Mouse (Mus musculus) cerebellum, adult 8-10 months (tissue): ENCODE data around the gene Lpar5.
"Not testable (repeated sequence)": the region's sequence is repeated elsewhere in the genome, so short reads cannot be mapped to it uniquely, and the experiment has no call there.

Experiments
- DNase-seq: peaks from one replicate; pipeline ENCODE4 v3.0.0; 2022

Lpar5 gene

GRCm38 (mm10) chr6:125067571-125067995 is at the start of gene Lpar5:
Lpar5 (plus strand) TSS chr6:125067920.
- DNase-seq = no peak

GRCm38 (mm10) chr6:125030532-125030931 is 37.2 kb upstream of the Lpar5 start:
- peak; percentile 36 for DNase-seq

DNA sequence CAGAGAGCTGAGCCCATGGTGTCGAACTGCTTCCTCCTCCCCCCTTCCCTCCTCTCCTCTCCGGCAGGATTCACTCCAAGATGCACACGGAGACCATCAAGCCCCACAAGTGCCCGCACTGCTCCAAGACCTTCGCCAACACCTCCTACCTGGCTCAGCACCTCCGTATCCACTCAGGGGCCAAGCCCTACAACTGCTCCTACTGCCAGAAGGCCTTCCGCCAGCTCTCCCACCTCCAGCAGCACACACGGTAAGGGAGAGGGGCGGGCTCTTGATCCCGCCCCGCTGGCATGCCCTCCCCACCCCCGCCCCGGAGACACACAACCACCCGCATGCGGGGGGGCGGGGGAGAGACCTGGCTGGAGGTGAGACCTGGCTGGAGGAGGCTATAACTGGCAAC is 36.1 kb upstream of the Lpar5 start:
- no peak for DNase-seq

DNA sequence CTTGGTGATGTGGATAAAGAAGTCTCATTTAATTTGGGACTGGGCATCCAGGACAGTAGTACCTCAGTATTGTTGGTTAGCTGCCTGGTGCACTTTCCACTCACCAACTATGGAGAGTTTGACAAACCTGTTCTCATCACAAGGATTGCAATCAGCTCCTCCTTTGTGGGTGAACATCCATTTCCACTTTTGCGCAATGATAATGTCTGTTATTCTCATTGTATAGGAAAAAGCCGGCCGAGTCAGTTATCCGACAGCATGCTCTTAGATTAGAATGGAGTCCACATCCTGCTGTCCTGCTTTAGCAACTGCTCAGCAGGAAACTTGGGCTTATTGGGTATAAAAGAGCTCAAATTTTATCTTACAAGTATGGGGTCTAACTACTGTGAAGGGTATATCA is 29.1 kb upstream of the Lpar5 start:
- no peak for DNase-seq

GRCm38 (mm10) chr6:125039131-125039530 is 28.6 kb upstream of the Lpar5 start:
- no peak for DNase-seq

DNA sequence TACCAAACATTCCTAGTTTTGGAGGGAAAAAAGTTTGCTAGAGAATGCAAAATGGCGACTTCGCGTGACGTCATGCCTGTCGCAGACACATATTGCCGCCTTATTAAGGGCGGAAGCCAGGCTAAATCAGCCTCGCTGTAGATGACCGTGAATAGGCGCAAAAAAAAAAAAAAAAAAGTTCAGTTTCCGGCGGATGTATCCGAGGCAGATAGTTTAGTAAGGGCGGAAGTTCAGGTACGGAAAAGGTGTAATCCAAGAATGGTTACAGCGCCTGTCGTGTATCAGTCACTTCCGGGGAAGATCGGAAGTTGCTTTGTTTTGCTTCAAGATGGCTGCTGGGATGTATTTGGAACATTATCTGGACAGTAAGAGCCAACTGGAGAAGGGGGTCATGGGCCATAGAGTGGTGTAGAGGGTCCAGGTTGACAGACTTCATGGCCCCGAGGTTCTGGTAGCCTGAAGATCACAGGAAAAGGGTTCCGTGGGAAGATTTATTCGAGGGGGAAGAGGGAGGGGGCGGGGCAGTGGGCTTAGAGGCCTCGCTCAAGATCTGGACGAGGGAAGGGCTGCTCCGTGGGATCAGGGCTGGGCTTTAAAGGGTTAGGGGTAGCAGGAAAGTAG is 28.1 kb upstream of the Lpar5 start, which contains the start of gene Ing4:
Gene Ing4, plus strand, starts transcription at position 228 of the 621 bp plus-strand sequence.
- DNase-seq = peak; percentile 84

DNA sequence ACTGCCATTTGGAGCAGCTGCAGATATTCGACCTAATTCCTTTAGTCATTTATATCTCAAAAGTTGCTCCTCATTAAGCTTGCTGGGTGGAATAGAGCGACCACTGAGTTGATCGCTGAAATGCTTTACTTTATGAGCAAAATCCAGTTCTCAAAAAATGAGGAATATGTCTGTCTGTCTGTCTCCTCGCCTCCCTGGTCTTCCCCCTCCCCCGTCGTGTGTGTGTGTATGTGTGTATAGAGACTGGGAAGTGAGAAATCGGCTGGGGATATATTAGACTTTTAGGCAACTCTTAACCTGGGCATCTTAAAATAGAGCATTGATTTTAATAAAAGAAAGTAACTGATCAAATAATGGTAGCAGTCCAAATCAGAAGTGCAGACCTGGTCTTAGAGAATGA is 27.5 kb upstream of the Lpar5 start:
- DNase-seq = no peak

- no peak for DNase-seq
Observed at GRCm38 (mm10) chr6:125041047-125041446, 26.7 kb upstream of the Lpar5 start.

- DNase-seq = no peak
Observed at GRCm38 (mm10) chr6:125042081-125042480, 25.6 kb upstream of the Lpar5 start.

DNA sequence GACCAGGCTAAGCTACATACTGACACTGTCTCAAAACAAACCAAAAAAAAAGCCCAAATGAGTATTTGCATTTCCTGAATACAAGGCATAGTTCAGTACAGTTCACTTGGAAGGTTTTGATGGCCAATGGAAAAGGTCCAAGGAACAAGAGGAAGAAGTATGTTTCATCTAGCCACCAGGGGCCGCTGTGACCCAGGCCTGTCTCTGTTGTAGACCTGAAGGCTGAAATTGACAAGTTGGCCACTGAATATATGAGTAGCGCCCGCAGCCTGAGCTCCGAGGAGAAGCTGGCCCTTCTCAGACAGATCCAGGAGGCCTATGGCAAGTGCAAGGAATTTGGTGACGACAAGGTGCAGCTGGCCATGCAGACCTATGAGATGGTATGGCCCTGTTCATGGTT is 21.0 kb upstream of the Lpar5 start:
- peak; percentile 85 for DNase-seq

- no peak for DNase-seq
Observed at GRCm38 (mm10) chr6:125049678-125050077, 18.0 kb upstream of the Lpar5 start, which contains the start of gene Acrbp. Acrbp (plus strand) TSS chr6:125049689.

GRCm38 (mm10) chr6:125051237-125051636 is 16.5 kb upstream of the Lpar5 start:
- DNase-seq = no peak

DNA sequence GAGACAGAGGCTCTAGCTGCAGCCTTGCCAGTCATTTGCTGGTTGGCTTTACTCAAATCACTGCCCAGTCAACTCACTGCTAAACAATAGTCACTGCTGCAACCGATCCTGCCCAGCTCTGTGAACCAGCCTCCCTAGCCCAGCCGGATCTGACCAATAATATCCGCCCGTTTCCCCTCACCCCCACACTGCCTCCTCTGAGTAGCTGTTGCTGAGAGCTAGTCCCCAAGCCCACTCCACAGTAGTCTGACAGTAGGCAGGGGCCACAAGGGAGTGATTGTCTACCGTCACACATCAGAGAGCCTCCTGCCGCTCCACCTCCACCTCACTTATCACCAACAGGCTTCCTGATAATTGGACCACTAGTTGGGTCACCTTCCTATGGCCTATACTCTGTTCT is 6.2 kb upstream of the Lpar5 start:
- no peak for DNase-seq

DNA sequence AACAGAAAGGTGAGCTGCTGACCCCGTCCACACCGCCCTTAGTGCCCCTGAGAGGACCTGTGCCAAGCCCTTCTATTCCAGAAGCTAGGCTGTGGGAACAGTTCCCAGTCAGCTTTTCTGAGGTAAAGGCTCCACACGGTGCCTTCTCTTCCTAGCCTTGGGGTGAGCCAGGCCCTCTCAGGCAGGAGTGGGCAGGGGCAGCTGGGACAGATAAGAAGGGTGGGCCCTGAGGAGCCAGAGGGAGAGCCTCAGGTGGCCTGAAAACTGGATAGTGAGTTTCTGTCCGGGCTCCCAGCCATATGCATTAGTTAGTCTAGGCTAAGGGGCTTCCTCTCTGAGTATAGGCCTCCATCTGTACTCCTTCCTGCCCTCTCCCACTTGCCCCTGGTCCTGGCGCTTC is 5.2 kb upstream of the Lpar5 start:
- DNase-seq = no peak

- DNase-seq = no peak
Observed at GRCm38 (mm10) chr6:125063906-125064305, 3.8 kb upstream of the Lpar5 start.

DNA sequence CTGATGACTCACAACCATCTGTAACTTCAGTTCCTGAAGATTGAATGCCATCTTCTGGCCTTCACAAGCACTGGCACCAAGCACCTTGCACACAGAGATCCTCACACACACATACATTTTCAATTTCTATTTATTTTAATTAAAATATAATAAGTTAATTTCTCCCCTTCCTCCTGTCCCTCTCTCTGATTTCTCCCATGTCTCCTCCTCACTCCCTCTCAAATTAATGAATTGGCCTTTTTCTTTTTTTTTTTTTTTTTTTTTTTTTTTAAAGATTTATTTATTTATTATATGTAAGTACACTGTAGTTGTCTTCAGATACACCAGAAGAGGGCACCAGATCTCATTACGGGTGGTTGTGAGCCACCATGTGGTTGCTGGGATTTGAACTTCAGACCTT is 2.5 kb upstream of the Lpar5 start:
- DNase-seq = not testable (repeated sequence)

DNA sequence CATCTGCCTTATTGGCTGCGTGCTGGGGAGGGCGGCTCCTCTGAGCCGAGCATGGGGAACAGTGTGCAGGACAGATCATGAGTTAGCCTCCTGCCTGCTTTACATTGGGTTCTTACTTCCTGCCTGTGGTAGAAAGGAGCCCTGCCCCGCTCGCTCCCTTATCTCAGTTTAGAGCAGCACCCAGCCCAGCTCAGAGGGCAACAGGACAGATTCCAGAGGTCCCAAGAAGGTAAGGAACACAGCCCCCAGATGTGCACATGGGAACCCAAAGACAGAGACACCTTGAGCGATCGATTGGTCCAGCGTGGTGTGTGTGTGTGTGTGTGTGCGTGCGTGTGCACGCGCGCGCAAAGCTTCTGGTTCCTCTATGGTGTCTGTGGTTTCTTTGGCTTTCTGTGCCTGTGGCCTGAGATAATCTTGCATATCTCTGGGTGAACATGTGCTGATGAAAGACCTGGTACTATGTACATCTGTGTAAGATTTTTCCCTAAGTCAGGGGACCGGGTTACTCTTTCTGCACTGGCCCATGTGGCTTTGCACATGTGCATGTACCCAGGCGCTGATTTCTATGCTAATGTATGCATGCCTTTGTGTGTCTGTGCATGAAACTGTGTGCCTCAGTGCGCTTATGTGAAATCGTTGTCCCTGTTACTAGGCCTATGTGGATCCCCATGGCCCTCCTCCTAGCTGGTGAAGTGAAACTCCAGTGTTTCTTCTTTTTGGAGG is 3.6 kb downstream of the Lpar5 start:
- DNase-seq = no peak

GRCm38 (mm10) chr6:125071896-125072279 is 4.2 kb downstream of the Lpar5 start:
- DNase-seq = peak; percentile 84

DNA sequence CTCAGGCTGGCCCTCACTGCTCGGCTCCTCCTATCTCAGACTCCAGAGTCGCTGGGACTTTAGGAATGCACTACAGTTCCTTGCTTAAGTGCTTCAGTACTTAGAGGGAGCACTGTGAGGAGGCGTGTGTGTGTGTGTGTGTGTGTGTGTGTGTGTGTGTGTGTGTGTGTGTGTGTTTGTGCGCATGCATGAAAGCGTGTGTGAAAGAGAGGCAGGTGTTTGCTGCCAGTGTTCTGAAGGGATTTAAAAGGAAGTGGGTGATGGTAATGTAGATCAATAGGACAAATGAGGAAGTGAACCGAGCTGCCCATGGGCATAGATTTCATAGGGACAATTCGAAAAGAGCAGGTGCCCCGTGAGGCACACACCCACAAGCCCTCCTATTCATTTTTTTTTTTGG is 6.1 kb downstream of the Lpar5 start:
- no peak for DNase-seq

GRCm38 (mm10) chr6:125081394-125081793 is 13.7 kb downstream of the Lpar5 start:
- DNase-seq = no peak

- peak; percentile 76 for DNase-seq
Observed at GRCm38 (mm10) chr6:125081797-125082560, 14.3 kb downstream of the Lpar5 start.

DNA sequence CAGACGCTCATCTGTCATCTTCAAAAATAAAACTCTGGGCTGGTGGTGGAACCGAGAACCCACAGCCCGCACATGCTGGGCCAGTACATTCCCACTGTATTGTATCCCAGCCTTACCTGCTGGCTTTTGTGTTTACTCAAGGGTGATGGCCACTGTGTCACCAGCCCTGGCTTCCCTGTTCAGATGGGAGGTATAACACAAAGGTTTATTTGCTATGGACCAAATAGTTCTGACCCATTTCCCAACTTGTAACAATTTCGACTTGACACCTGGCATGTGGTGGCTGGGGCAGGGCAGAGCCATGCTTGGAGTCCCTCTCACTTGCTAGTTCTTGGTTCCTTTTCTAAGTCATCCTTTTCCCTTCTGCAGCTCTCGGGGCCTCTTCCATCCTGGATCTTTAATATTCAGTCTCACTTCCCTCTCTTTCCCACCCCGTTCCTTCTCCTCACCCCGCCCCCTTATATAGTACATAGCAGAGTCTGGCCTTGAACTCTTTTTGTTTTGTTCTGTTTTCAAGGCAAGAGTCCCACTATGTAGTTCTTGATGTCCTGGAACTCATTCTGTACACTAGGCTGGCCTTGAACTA is 15.2 kb downstream of the Lpar5 start:
- no peak for DNase-seq

- DNase-seq = peak; percentile 72
Observed at GRCm38 (mm10) chr6:125084424-125084823, 16.7 kb downstream of the Lpar5 start.
